8 mouse cellular contexts compared by ENCODE assay signal in the genomic region with DNA sequence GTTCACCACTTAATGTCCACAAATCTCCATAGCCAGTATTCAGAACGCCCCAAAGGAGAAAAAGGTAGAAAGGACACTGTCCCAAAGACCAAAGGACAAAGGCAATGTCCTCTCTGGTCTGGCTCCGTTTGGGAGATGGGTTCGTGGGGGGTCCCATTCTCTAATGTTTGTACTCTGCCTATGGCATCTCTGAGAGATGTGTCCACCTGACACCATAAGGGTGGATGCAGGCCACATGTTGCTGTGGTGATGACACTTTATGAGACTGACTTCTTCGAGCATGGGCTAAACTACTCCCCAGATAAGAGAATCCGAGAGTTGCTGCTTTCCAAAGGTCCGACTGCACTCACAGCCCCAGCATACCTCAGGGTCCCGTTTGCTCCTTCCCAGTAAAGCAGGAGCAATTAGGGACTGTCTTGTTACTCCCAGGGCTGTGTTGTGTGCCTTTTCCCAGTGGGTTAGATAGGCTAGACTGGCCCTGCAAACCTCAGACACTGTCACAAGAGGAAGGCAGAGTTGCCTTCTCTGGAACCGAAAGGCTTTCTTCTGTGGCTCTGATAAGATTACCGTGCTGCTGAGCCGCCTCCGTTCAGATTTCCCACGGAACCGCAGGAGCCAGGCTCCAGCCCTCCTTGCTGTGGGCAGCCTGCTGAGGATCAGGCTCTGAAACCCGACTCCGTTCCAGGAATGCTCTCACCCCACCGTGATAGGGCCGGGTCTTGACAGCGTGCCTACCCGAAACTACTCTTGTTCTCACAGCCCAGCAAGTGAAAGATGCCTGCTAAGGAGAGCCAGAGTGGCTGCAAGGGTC. TPM values are rescaled to one million over a fixed set of nuclear protein-coding genes. Genes with fewer than 3 reads are reported as not detected.
DNase-seq lines count a peak whose midpoint lies in the region; ATAC-seq and TF ChIP-seq lines count a peak whose summit lies in the region.

No protein-coding gene starts in this region.

- H3K9me3 ChIP-seq in forebrain, embryonic 10.5 days: no peaks in the 10 kb centered on the region
- no peaks in the 10 kb centered on the region for H3K9me3 ChIP-seq in hindbrain, embryonic 11.5 days (ENCODE audit: control insufficient read depth, low read length)
- no peaks in the 10 kb centered on the region for H3K9me3 ChIP-seq in midbrain, embryonic 10.5 days (replicated peaks)

- H3K4me3 ChIP-seq in thymus, adult 2 months (ENCODE audit: control insufficient read depth, insufficient read depth, low read length): peak overlapping the region; percentile 23
- peak overlapping the region; percentile 38 for H3K4me3 ChIP-seq in forebrain, embryonic 10.5 days
- H3K4me3 ChIP-seq in hindbrain, embryonic 11.5 days (ENCODE audit: low read depth, low read length): no peak overlapping the region
- H3K4me3 ChIP-seq in midbrain, embryonic 10.5 days: peak overlapping the region; percentile 40

- no peak for TF ChIP-seq CTCF in thymus, adult 2 months (IDR thresholded peaks at IDR 0.05; ENCODE audit: borderline replicate concordance, control insufficient read depth, extremely low read depth, insufficient read depth, low read length, poor library complexity)

- no peak for TF ChIP-seq POLR2A in thymus, adult 2 months (IDR thresholded peaks at IDR 0.05; ENCODE audit: control insufficient read depth, extremely low read depth, insufficient read depth, low read length, poor library complexity)

- WGBS in thymus, adult 2 months: 46% methylated on average over 19 of the region's 19 CpGs
- 13% methylated on average over 19 of the region's 19 CpGs for WGBS in forebrain, embryonic 10.5 days
- 14% methylated on average over 19 of the region's 19 CpGs for WGBS in hindbrain, embryonic 11.5 days
- 17% methylated on average over 19 of the region's 19 CpGs for WGBS in midbrain, embryonic 10.5 days

- H3K27me3 ChIP-seq in thymus, adult 2 months (ENCODE audit: control insufficient read depth, insufficient read depth, low read length): no peaks in the 10 kb centered on the region
- H3K27me3 ChIP-seq in forebrain, embryonic 10.5 days (ENCODE audit: poor library complexity, severe bottlenecking): peaks cover 71% of the 10 kb centered on the region
- peaks cover 6% of the 10 kb centered on the region for H3K27me3 ChIP-seq in hindbrain, embryonic 11.5 days (ENCODE audit: control insufficient read depth, insufficient read depth, low read length)
- H3K27me3 ChIP-seq in midbrain, embryonic 10.5 days (ENCODE audit: low read depth, poor library complexity, severe bottlenecking): peaks cover 57% of the 10 kb centered on the region

- no peak for ATAC-seq in hindbrain, embryonic 11.5 days (ENCODE audit: low FRiP score)
- no peak for ATAC-seq in granulocyte monocyte progenitor cell, adult 5-6 weeks (replicated peaks; ENCODE audit: poor library complexity, severe bottlenecking)

- H3K9ac ChIP-seq in hindbrain, embryonic 11.5 days (ENCODE audit: low read depth, low read length): no peak overlapping the region

- H3K4me1 ChIP-seq in thymus, adult 2 months (replicated peaks; ENCODE audit: control insufficient read depth, insufficient read depth, low read length): peaks cover 70% of the 10 kb centered on the region
- H3K4me1 ChIP-seq in forebrain, embryonic 10.5 days: peaks cover 36% of the 10 kb centered on the region
- H3K4me1 ChIP-seq in hindbrain, embryonic 11.5 days (replicated peaks; ENCODE audit: control insufficient read depth, insufficient read depth, low read length): no peaks in the 10 kb centered on the region
- peaks cover 31% of the 10 kb centered on the region for H3K4me1 ChIP-seq in midbrain, embryonic 10.5 days

- H3K27ac ChIP-seq in thymus, adult 2 months (ENCODE audit: control insufficient read depth, insufficient read depth, low read length): peak overlapping the region; percentile 31; the same call in 1 of the 2 replicates
- no peak overlapping the region for H3K27ac ChIP-seq in forebrain, embryonic 10.5 days
- no peak overlapping the region for H3K27ac ChIP-seq in hindbrain, embryonic 11.5 days (ENCODE audit: low read depth, low read length)
- H3K27ac ChIP-seq in midbrain, embryonic 10.5 days (replicated peaks): no peak overlapping the region; the same call in 1 of the 2 replicates

- no peak for DNase-seq in thymus, adult 2 months
- DNase-seq in thymus, adult 18-20 months: no peak
- peak; percentile 59 for DNase-seq in forebrain, embryonic 10.5 days (ENCODE audit: extremely low spot score, low spot score)
- DNase-seq in hindbrain, embryonic 11.5 days (ENCODE audit: low spot score): peak; percentile 36
- peak; percentile 50 for DNase-seq in midbrain, embryonic 10.5 days (ENCODE audit: low spot score)
- no peak for DNase-seq in layer of hippocampus, adult 18-20 months (ENCODE audit: low spot score in 2 of 2)
- DNase-seq in spleen, postnatal 36 days (ENCODE audit: low spot score in 2 of 2): no peak

- H3K4me2 ChIP-seq in hindbrain, embryonic 11.5 days (replicated peaks; ENCODE audit: low read depth, low read length): peak overlapping the region; percentile 20

- H3K36me3 ChIP-seq in thymus, adult 2 months (ENCODE audit: control insufficient read depth, insufficient read depth, low read length): peaks cover 32% of the 10 kb centered on the region
- no peaks in the 10 kb centered on the region for H3K36me3 ChIP-seq in forebrain, embryonic 10.5 days (replicated peaks)
- no peaks in the 10 kb centered on the region for H3K36me3 ChIP-seq in hindbrain, embryonic 11.5 days (ENCODE audit: control insufficient read depth, insufficient read depth, low read length)
- H3K36me3 ChIP-seq in midbrain, embryonic 10.5 days: no peaks in the 10 kb centered on the region

RNA-seq across cellular contexts. Expression of a gene that starts 7.1 kb away (rescaled TPM):
- 220 and 249 TPM in 2 replicates for polyA plus RNA-seq in thymus, adult 2 months (2012; rRNA removed)
- 8.3 and 8.4 TPM in 2 replicates for polyA plus RNA-seq in forebrain, embryonic 10.5 days (2016; fragmentation: Nextera tagmentation; extraction: Ambion mirVana)
- 8.5 and 9.4 TPM in 2 replicates for polyA plus RNA-seq in hindbrain, embryonic 11.5 days (2014; fragmentation: Nextera tagmentation; extraction: Ambion mirVana)
- 8.6 and 8.7 TPM in 2 replicates for polyA plus RNA-seq in midbrain, embryonic 10.5 days (2016; fragmentation: Nextera tagmentation; extraction: Ambion mirVana)
- total RNA-seq in layer of hippocampus, adult 18-20 months (2021): 1 to 10 TPM; 4.7 to 4.8 TPM
- total RNA-seq in granulocyte monocyte progenitor cell, adult 5-6 weeks (2014; fragmentation: Nextera tagmentation): 68.0 and 79.0 TPM in 2 replicates
- total RNA-seq in granulocyte monocyte progenitor cell, adult 5-6 weeks (2017): 99.9 and 116 TPM in 2 replicates

Comparison
In these comparisons a context has a peak if more than half of its experiments do, and no peak if none do; other contexts are left out.
1. DNase-seq: peak in forebrain, embryonic 10.5 days (single experiment), hindbrain, embryonic 11.5 days (single experiment) and midbrain, embryonic 10.5 days (single experiment); none in thymus, adult 2 months (single experiment), thymus, adult 18-20 months (0 of 2), layer of hippocampus, adult 18-20 months (0 of 2) and spleen, postnatal 36 days (0 of 2).
2. RNA of a gene that starts 7.1 kb away (polyA plus RNA-seq): 220 to 249 TPM in thymus, adult 2 months; 8.6 to 8.7 TPM in midbrain, embryonic 10.5 days, 8.5 to 9.4 TPM in hindbrain, embryonic 11.5 days and 8.3 to 8.4 TPM in forebrain, embryonic 10.5 days; every median in the first group is over 10 times any median in the second.